Mouse (Mus musculus) CH12.LX (cell line): Measurements from ENCODE around the gene Ermard.

Experiments
- CTCF ChIP-seq, 2 experiments: IDR thresholded peaks in 1 of 2; conservative IDR thresholded peaks in 1 of 2; 2 replicates each; pipeline ENCODE4 v1.5.1; 2011 to 2012; ENCODE audit warnings: low read depth in 2 of 2, low read length in 2 of 2, improper control_type of control experiment in 1 of 2, inconsistent platforms in 1 of 2, mild to moderate bottlenecking in 1 of 2, moderate library complexity in 1 of 2
- E2F4 ChIP-seq: IDR thresholded peaks from 2 replicates; pipeline ENCODE4 v1.6.1; 2011; ENCODE audit warnings: low read depth, low read length, improper control_type of control experiment; ENCODE audit not compliant: insufficient replicate concordance
- JUND ChIP-seq: conservative IDR thresholded peaks from 2 replicates; pipeline ENCODE4 v1.6.1; 2011; ENCODE audit warnings: low read depth, low read length, improper control_type of control experiment
- MAFK ChIP-seq: IDR thresholded peaks from 2 replicates; pipeline ENCODE4 v1.6.1; 2011; ENCODE audit warnings: low read length, improper control_type of control experiment; ENCODE audit not compliant: insufficient replicate concordance
- NRF1 ChIP-seq: IDR thresholded peaks from 2 replicates; pipeline ENCODE4 v1.6.1; 2014; ENCODE audit warnings: low read depth, mild to moderate bottlenecking, inconsistent platforms, low read length, improper control_type of control experiment, moderate library complexity
- POLR2A ChIP-seq: IDR thresholded peaks from 2 replicates; pipeline ENCODE4 v1.6.1; 2011; ENCODE audit warnings: low read depth, mild to moderate bottlenecking, improper control_type of control experiment, low read length
- USF1 ChIP-seq: IDR thresholded peaks from 2 replicates; pipeline ENCODE4 v1.6.1; 2014; ENCODE audit warnings: low read depth, mild to moderate bottlenecking, inconsistent platforms, low read length, improper control_type of control experiment
- USF2 ChIP-seq: conservative IDR thresholded peaks from 2 replicates; pipeline ENCODE4 v1.6.1; 2011; ENCODE audit warnings: low read depth, low read length, improper control_type of control experiment

- TF ChIP-seq JUND, result no peak
- TF ChIP-seq MAFK, result no peak
- TF ChIP-seq USF1, result no peak
- TF ChIP-seq CTCF (conservative IDR thresholded peaks at IDR 0.05 in 1 of 2, IDR thresholded peaks at IDR 0.05 in 1 of 2; ENCODE audit: low read depth in 2 of 2, low read length in 2 of 2), result no peak
- no peak for TF ChIP-seq POLR2A
- TF ChIP-seq USF2, result no peak
- TF ChIP-seq E2F4, result no peak
- TF ChIP-seq NRF1, result no peak
These were observed 55.8 kb downstream of the Ermard start for GRCm38 (mm10) chr17:15096853-15097252.
